ENCODE assay signal across 29 mouse cellular contexts in the genomic region with DNA sequence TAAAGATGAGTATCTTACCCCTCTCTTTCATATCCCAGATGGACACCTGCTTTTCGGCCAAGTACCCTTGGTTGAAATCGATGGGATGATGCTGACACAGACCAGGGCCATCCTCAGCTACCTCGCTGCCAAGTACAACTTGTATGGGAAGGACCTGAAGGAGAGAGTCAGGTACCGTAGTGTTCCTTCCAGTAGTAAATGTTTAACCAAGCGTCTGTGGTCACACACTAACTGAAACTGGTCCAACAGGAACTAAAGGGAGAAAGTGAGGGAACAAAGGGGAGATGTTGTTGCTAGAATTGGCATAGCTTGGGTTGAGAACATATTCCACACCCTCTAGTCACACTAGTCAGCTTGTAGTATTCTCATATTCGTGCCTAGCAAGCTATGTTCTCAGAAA. TPM values are rescaled to one million over a fixed set of nuclear protein-coding genes. Genes with fewer than 3 reads are reported as not detected.
DNase-seq lines count a peak whose midpoint lies in the region; ATAC-seq lines count a peak whose summit lies in the region.
"Had no signal": no experiment of that assay in that cellular context is flagged by ENCODE, and none has a peak within 500 bp of the region (broad histone marks: within the 10 kb centered on the region; RNA-seq: fewer than 3 reads in every experiment).

No protein-coding gene starts in this region.

- no peak overlapping the region for H3K27ac ChIP-seq in heart, embryonic 10.5 days
- H3K27ac ChIP-seq in heart, embryonic 12.5 days (ENCODE audit: poor library complexity, severe bottlenecking) = no peak overlapping the region
- H3K27ac ChIP-seq: gastrocnemius, adult 2 months; heart, embryonic 13.5 days; hindbrain, embryonic 13.5 days had no signal

- no peaks in the 10 kb centered on the region for H3K4me1 ChIP-seq in heart, embryonic 10.5 days
- no peaks in the 10 kb centered on the region; the same call in 1 of the 2 replicates for H3K4me1 ChIP-seq in heart, embryonic 12.5 days (replicated peaks)
- H3K4me1 ChIP-seq: hindbrain, embryonic 13.5 days had no signal

- H3K36me3 ChIP-seq in heart, embryonic 10.5 days = peaks cover 39% of the 10 kb centered on the region
- H3K36me3 ChIP-seq in heart, embryonic 12.5 days = peaks cover 24% of the 10 kb centered on the region
- H3K36me3 ChIP-seq: hindbrain, embryonic 13.5 days had no signal

- DNase-seq in heart, embryonic 10.5 days (ENCODE audit: low spot score) = peak; percentile 14
- no peak for DNase-seq in heart, adult 9 months (ENCODE audit: low spot score in 2 of 2)
- peak; percentile 66 for DNase-seq in lung, postnatal 25 days (ENCODE audit: low spot score)
- DNase-seq in lung, postnatal 14 days = no peak
- DNase-seq in large intestine, adult 2 months (ENCODE audit: low read depth, low spot score) = peak; percentile 88
- DNase-seq: adrenal gland, postnatal 10 days; cerebellum, adult 11 months; cerebellum, postnatal 14 days; embryo, embryonic 11 days; gastrocnemius, adult 2 months; left cerebral cortex, postnatal 4 days; right cerebral cortex, postnatal 14 days; spleen, adult 18-20 months; thymus, postnatal 25 days had no signal

- no peak overlapping the region for H3K4me3 ChIP-seq in heart, embryonic 10.5 days
- H3K4me3 ChIP-seq in heart, embryonic 12.5 days = no peak overlapping the region
- H3K4me3 ChIP-seq: gastrocnemius, adult 2 months; heart, embryonic 13.5 days; hindbrain, embryonic 13.5 days had no signal

- no peak for ATAC-seq in cerebellum, adult (ENCODE audit: insufficient number of reproducible peaks, low FRiP score, low TSS enrichment)
- no peak for ATAC-seq in erythroid progenitor cell, adult 5-6 weeks (replicated peaks; ENCODE audit: low FRiP score, poor library complexity, severe bottlenecking)
- ATAC-seq in heart, embryonic 12.5 days (ENCODE audit: insufficient number of reproducible peaks, low FRiP score) = no peak
- ATAC-seq: CD4-positive, CD25-positive, alpha-beta regulatory T cell, adult 4 months; inflammation-experienced regulatory T-cells, adult 6 months; midbrain, embryonic 16.5 days; Patski had no signal

- H3K4me2 ChIP-seq in heart, embryonic 12.5 days = no peak overlapping the region
- H3K4me2 ChIP-seq: heart, embryonic 13.5 days; hindbrain, embryonic 13.5 days; liver, embryonic 11.5 days had no signal

- H3K9me3 ChIP-seq in heart, embryonic 10.5 days = no peaks in the 10 kb centered on the region
- H3K9me3 ChIP-seq in heart, embryonic 12.5 days (replicated peaks) = no peaks in the 10 kb centered on the region
- H3K9me3 ChIP-seq: heart, embryonic 13.5 days; hindbrain, embryonic 13.5 days had no signal

- no peaks in the 10 kb centered on the region for H3K27me3 ChIP-seq in heart, embryonic 10.5 days (ENCODE audit: insufficient read depth, poor library complexity, severe bottlenecking)
- H3K27me3 ChIP-seq in heart, embryonic 12.5 days (replicated peaks) = no peaks in the 10 kb centered on the region
- H3K27me3 ChIP-seq: heart, embryonic 13.5 days; hindbrain, embryonic 13.5 days; Patski had no signal

- H3K9ac ChIP-seq in heart, embryonic 12.5 days = no peak overlapping the region
- H3K9ac ChIP-seq: heart, embryonic 13.5 days; hindbrain, embryonic 13.5 days had no signal

- WGBS in heart, embryonic 10.5 days = 84% methylated on average over 6 of the region's 6 CpGs
- WGBS in large intestine, adult 2 months = 35% methylated on average over 6 of the region's 6 CpGs
- 82% methylated on average over 6 of the region's 6 CpGs for WGBS in heart, embryonic 12.5 days

RNA-seq across cellular contexts. Expression of a gene that starts 21.6 kb away (rescaled TPM):
- polyA plus RNA-seq in heart, embryonic 10.5 days (2016; fragmentation: Nextera tagmentation; extraction: Ambion mirVana) = 81.1 and 88.3 TPM in 2 replicates
- polyA plus RNA-seq in large intestine, adult 2 months (2012; rRNA removed) = 9.5 and 11.3 TPM in 2 replicates
- total RNA-seq in erythroid progenitor cell, adult 5-6 weeks (2015; ENCODE audit: low replicate concordance) = 2.5 TPM in 1 of 2 replicates, not detected in the other
- total RNA-seq in erythroid progenitor cell, adult 5-6 weeks (2017; ENCODE audit: low replicate concordance) = 1.5 TPM in 1 of 2 replicates, not detected in the other
- 73.9 and 74.5 TPM in 2 replicates for polyA plus RNA-seq in heart, embryonic 12.5 days (2016; fragmentation: Nextera tagmentation; extraction: Ambion mirVana)

RNA-seq across cellular contexts. Expression of a gene that starts 26.3 kb away (rescaled TPM):
- not detected in 2 replicates for polyA plus RNA-seq in heart, embryonic 10.5 days (2016; fragmentation: Nextera tagmentation; extraction: Ambion mirVana)
- 13.2 and 27.3 TPM in 2 replicates for polyA plus RNA-seq in large intestine, adult 2 months (2012; rRNA removed)
- not detected in 2 replicates for total RNA-seq in erythroid progenitor cell, adult 5-6 weeks (2015; ENCODE audit: low replicate concordance)
- total RNA-seq in erythroid progenitor cell, adult 5-6 weeks (2017; ENCODE audit: low replicate concordance) = not detected in 2 replicates
- polyA plus RNA-seq in heart, embryonic 12.5 days (2016; fragmentation: Nextera tagmentation; extraction: Ambion mirVana) = not detected in 2 replicates
- total RNA-seq: ES-E14; left cerebral cortex, adult 18-20 months; left cerebral cortex, postnatal 4 days; neutrophil, adult 5-6 weeks had no signal
- polyA plus RNA-seq: brain, embryonic 14.5 days; CD4-positive, CD25-positive, alpha-beta regulatory T cell, adult 4 months; gonadal fat pad, adult 2 months; heart, embryonic 13.5 days; hindbrain, embryonic 13.5 days; inflammation-experienced regulatory T-cells, adult 6 months; liver, embryonic 11.5 days; midbrain, embryonic 16.5 days had no signal

RNA-seq across cellular contexts. Expression of a gene that starts 52.7 kb away (rescaled TPM):
- not detected in 2 replicates for polyA plus RNA-seq in heart, embryonic 10.5 days (2016; fragmentation: Nextera tagmentation; extraction: Ambion mirVana)
- polyA plus RNA-seq in large intestine, adult 2 months (2012; rRNA removed) = 1.1 and 3.2 TPM in 2 replicates
- not detected in 2 replicates for total RNA-seq in erythroid progenitor cell, adult 5-6 weeks (2015; ENCODE audit: low replicate concordance)
- not detected in 2 replicates for total RNA-seq in erythroid progenitor cell, adult 5-6 weeks (2017; ENCODE audit: low replicate concordance)
- not detected in 2 replicates for polyA plus RNA-seq in heart, embryonic 12.5 days (2016; fragmentation: Nextera tagmentation; extraction: Ambion mirVana)
- total RNA-seq: adrenal gland, postnatal 10 days; ES-E14; gastrocnemius, adult 2 months; left cerebral cortex, adult 18-20 months; left cerebral cortex, postnatal 4 days; neutrophil, adult 5-6 weeks had no signal
- polyA plus RNA-seq: brain, embryonic 14.5 days; CD4-positive, CD25-positive, alpha-beta regulatory T cell, adult 4 months; gonadal fat pad, adult 2 months; heart, embryonic 13.5 days; hindbrain, embryonic 13.5 days; inflammation-experienced regulatory T-cells, adult 6 months; liver, embryonic 11.5 days; midbrain, embryonic 16.5 days had no signal

Comparison
In these comparisons a context has a peak if more than half of its experiments do, and no peak if none do; other contexts are left out.
1. DNase-seq: peak in heart, embryonic 10.5 days (single experiment), lung, postnatal 25 days (single experiment) and large intestine, adult 2 months (single experiment); none in heart, adult 9 months (0 of 2) and lung, postnatal 14 days (single experiment).
2. RNA of a gene that starts 26.3 kb away (polyA plus RNA-seq): 13.2 to 27.3 TPM in large intestine, adult 2 months; not detected in heart, embryonic 10.5 days and not detected in heart, embryonic 12.5 days; every median in the first group is over 10 times any median in the second.